Mouse (Mus musculus) left cerebral cortex, postnatal 25 days (tissue): ENCODE results near the gene Ankrd53. TPM values are rescaled to one million over a fixed set of nuclear protein-coding genes. Genes with fewer than 3 reads are reported as not detected.

ENCODE experiments used
- DNase-seq, 2 experiments: peaks; one replicate each; pipeline ENCODE4 v3.0.0; 2022; ENCODE audit warnings: low spot score in 2 of 2, mixed read lengths in 1 of 2
- intact Hi-C: fragments of 180-260 bp; cut with DNase I; formaldehyde crosslinking; loops from one replicate; pipeline ENCODE4 v1.15.1; 2025
- total RNA-seq, 2 experiments: library from RNA; stranded (reverse); gene quantifications; 2 replicates each; pipeline ENCODE4 v1.2.3; 2021

Ankrd53 gene
- total RNA-seq: not detected

- intact Hi-C loops: no loop called here
- no peak for DNase-seq
These were observed at the start of gene Ankrd53 for GRCm38 (mm10) chr6:83762344-83762743. Gene Ankrd53 (plus strand): TSS chr6:83762644.

- intact Hi-C loops: loop anchor here (10.0 kb wide), 2 partner anchors 639 to 871 kb away; partner anchors contain the start of genes Pcgf1 and Tlx2
- no peak for DNase-seq
These were observed 48.9 kb upstream of the Ankrd53 start for GRCm38 (mm10) chr6:83713271-83714136.

- DNase-seq: no peak
- intact Hi-C loops: loop anchor here (10.0 kb wide), 2 partner anchors 640 to 870 kb away; partner anchors contain the start of genes Pcgf1 and Tlx2
These were observed 48.0 kb upstream of the Ankrd53 start for GRCm38 (mm10) chr6:83714221-83715123.

GRCm38 (mm10) chr6:83715461-83716196 lies 46.8 kb upstream of the Ankrd53 start:
- intact Hi-C loops: loop anchor here (2.0 to 10.0 kb wide), 3 partner anchors 13 to 869 kb away; partner anchors contain the start of genes Pcgf1 and Tlx2
- no peak for DNase-seq

GRCm38 (mm10) chr6:83717026-83717425 lies 45.4 kb upstream of the Ankrd53 start:
- intact Hi-C loops: loop anchor here (2.0 to 10.0 kb wide), 3 partner anchors 14 to 868 kb away; partner anchors contain the start of genes Pcgf1 and Tlx2
- DNase-seq: no peak

GRCm38 (mm10) chr6:83722526-83722925 lies 39.9 kb upstream of the Ankrd53 start:
- DNase-seq: no peak
- intact Hi-C loops: no loop called here

- intact Hi-C loops: loop anchor here (5.0 kb wide), 1 partner anchor 35 kb away; no protein-coding TSS in a partner anchor
These were observed 35.3 kb upstream of the Ankrd53 start for GRCm38 (mm10) chr6:83727178-83727577.

GRCm38 (mm10) chr6:83728488-83728887 lies 34.0 kb upstream of the Ankrd53 start:
- no peak for DNase-seq
- intact Hi-C loops: loop anchor here (5.0 kb wide), 1 partner anchor 36 kb away; no protein-coding TSS in a partner anchor

More at GRCm38 (mm10) chr6:83727178-83727577, 35.3 kb upstream of the Ankrd53 start:
- no peak for DNase-seq

GRCm38 (mm10) chr6:83729350-83729970 lies 33.0 kb upstream of the Ankrd53 start:
- intact Hi-C loops: loop anchor here (5.0 kb wide), 1 partner anchor 37 kb away; no protein-coding TSS in a partner anchor
- no peak for DNase-seq

- DNase-seq: no peak
These were observed 31.3 kb upstream of the Ankrd53 start for GRCm38 (mm10) chr6:83731128-83731527.

GRCm38 (mm10) chr6:83737311-83737710 lies 25.1 kb upstream of the Ankrd53 start:
- intact Hi-C loops: no loop called here
- DNase-seq: no peak

More at GRCm38 (mm10) chr6:83731128-83731527, 31.3 kb upstream of the Ankrd53 start:
- intact Hi-C loops: no loop called here

GRCm38 (mm10) chr6:83738596-83738995 lies 23.8 kb upstream of the Ankrd53 start:
- no peak for DNase-seq
- intact Hi-C loops: no loop called here

- DNase-seq: no peak
- intact Hi-C loops: no loop called here
These were observed 19.7 kb upstream of the Ankrd53 start, which contains the start of gene Atp6v1b1 for GRCm38 (mm10) chr6:83742761-83743160. Gene Atp6v1b1 (plus strand): TSS chr6:83742990.

GRCm38 (mm10) chr6:83743212-83743611 lies 19.2 kb upstream of the Ankrd53 start:
- no peak for DNase-seq
- intact Hi-C loops: no loop called here

GRCm38 (mm10) chr6:83744126-83744525 lies 18.3 kb upstream of the Ankrd53 start:
- intact Hi-C loops: no loop called here
- DNase-seq: no peak

- no peak for DNase-seq
- intact Hi-C loops: no loop called here
These were observed 17.9 kb upstream of the Ankrd53 start for GRCm38 (mm10) chr6:83744557-83744956.

GRCm38 (mm10) chr6:83745466-83745865 lies 17.0 kb upstream of the Ankrd53 start:
- no peak for DNase-seq
- intact Hi-C loops: no loop called here

GRCm38 (mm10) chr6:83749286-83749685 lies 13.2 kb upstream of the Ankrd53 start:
- no peak for DNase-seq

More at GRCm38 (mm10) chr6:83749286-83749685, 13.2 kb upstream of the Ankrd53 start:
- intact Hi-C loops: no loop called here
